Mouse (Mus musculus) spleen, postnatal 36 days (tissue): ENCODE data around the gene Pitpnc1.
A peak's percentile ranks its signal among the peaks of the same experiment; 100 is the strongest.
"Not testable (repeated sequence)": the region's sequence is repeated elsewhere in the genome, so short reads cannot be mapped to it uniquely, and the experiment has no call there.

Source experiments
- DNase-seq, 2 experiments: peaks; one replicate each; pipeline ENCODE4 v3.0.0; 2022; ENCODE audit warnings: low spot score in 2 of 2, mixed read lengths in 1 of 2

The Pitpnc1 gene

GRCm38 (mm10) chr11:107470521-107471041, at the start of gene Pitpnc1:
TSS of gene Pitpnc1 (minus strand) at chr11:107470699.
- DNase-seq: peak; percentile 89 to 90

GRCm38 (mm10) chr11:107518645-107519429, 48.3 kb upstream of the Pitpnc1 start:
- no peak for DNase-seq

- no peak for DNase-seq
Observed at GRCm38 (mm10) chr11:107516387-107516786, 45.9 kb upstream of the Pitpnc1 start.

- no peak for DNase-seq
Observed at GRCm38 (mm10) chr11:107513047-107513446, 42.5 kb upstream of the Pitpnc1 start.

GRCm38 (mm10) chr11:107511954-107512353, 41.5 kb upstream of the Pitpnc1 start:
- DNase-seq: peak; percentile 24 to 29

- no peak for DNase-seq
Observed at GRCm38 (mm10) chr11:107510362-107511269, 40.1 kb upstream of the Pitpnc1 start.

GRCm38 (mm10) chr11:107509631-107510338, 39.3 kb upstream of the Pitpnc1 start:
- no peak for DNase-seq

- peak in 1 of 2 experiments; percentile 10 for DNase-seq
Observed at GRCm38 (mm10) chr11:107506260-107506659, 35.8 kb upstream of the Pitpnc1 start.

GRCm38 (mm10) chr11:107504364-107504763, 33.9 kb upstream of the Pitpnc1 start:
- DNase-seq: not testable (repeated sequence)

- DNase-seq: no peak
Observed at GRCm38 (mm10) chr11:107502801-107503200, 32.3 kb upstream of the Pitpnc1 start.

- DNase-seq: no peak
Observed at GRCm38 (mm10) chr11:107484341-107484740, 13.8 kb upstream of the Pitpnc1 start.

- no peak for DNase-seq
Observed at GRCm38 (mm10) chr11:107479862-107480203, 9.3 kb upstream of the Pitpnc1 start.

GRCm38 (mm10) chr11:107479053-107479861, 8.8 kb upstream of the Pitpnc1 start, which contains the start of gene Psmd12:
TSS of gene Psmd12 (plus strand) at chr11:107479484.
- peak; percentile 93 to 95 for DNase-seq

- peak; percentile 70 to 80 for DNase-seq
Observed at GRCm38 (mm10) chr11:107473137-107473820, 2.8 kb upstream of the Pitpnc1 start.

- DNase-seq: no peak
Observed at GRCm38 (mm10) chr11:107472304-107472703, 1.8 kb upstream of the Pitpnc1 start.

GRCm38 (mm10) chr11:107471071-107471720, 697 bp upstream of the Pitpnc1 start:
- no peak for DNase-seq

- peak; percentile 59 to 64 for DNase-seq
Observed at GRCm38 (mm10) chr11:107469523-107470371, 752 bp downstream of the Pitpnc1 start.

- peak; percentile 68 to 79 for DNase-seq
Observed at GRCm38 (mm10) chr11:107469031-107469522, 1.4 kb downstream of the Pitpnc1 start.
